Mouse (Mus musculus) urinary bladder, postnatal 10 days (tissue): ENCODE results near the gene Olfr1089.

Source experiments
- DNase-seq: peaks from one replicate; pipeline ENCODE4 v3.0.0; 2022; ENCODE audit warnings: low spot score

The Olfr1089 gene

GRCm38 (mm10) chr2:86733601-86734000 is at the start of gene Olfr1089:
Olfr1089 (minus strand) TSS chr2:86733701.
- DNase-seq: no peak

- no peak for DNase-seq
Observed at GRCm38 (mm10) chr2:86782179-86782578, 48.7 kb upstream of the Olfr1089 start, which contains the start of gene Olfr1093. Olfr1093 (plus strand) TSS chr2:86782479.

DNA sequence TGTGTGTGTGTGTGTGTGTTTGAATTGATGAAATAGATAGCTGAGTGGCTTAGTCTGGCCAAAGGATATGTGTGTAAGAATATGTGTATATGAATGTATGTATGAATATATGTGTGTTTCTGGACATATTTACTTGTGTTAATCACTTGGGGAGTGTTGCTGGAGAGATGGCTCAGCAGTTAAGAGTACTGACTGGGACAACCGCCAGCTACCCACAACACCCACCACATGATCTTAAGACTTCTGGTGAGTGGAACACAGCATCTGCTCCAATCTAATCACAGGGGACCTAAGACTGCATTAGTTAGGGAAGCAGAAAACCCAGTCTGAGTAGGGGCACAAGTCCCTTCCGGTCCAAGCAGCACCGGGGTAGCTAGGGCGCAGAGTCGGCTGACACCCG is 27.5 kb upstream of the Olfr1089 start:
- no peak for DNase-seq

- no peak for DNase-seq
Observed at GRCm38 (mm10) chr2:86758893-86759292, 25.4 kb upstream of the Olfr1089 start, which contains the start of gene Olfr1090. Olfr1090 (minus strand) TSS chr2:86758993.

GRCm38 (mm10) chr2:86698295-86698694 is 35.2 kb downstream of the Olfr1089 start, which contains the start of gene Olfr1087:
Olfr1087 (minus strand) TSS chr2:86698395.
- DNase-seq: no peak
